Mouse (Mus musculus): Measurements from ENCODE around the gene Ccdc50. TPM values are rescaled to one million over a fixed set of nuclear protein-coding genes. Genes with fewer than 3 reads are reported as not detected.
A peak's percentile ranks its signal among the peaks of the same experiment; 100 is the strongest.

Ccdc50 gene
- 44.5 and 48.4 TPM in 2 replicates for polyA plus RNA-seq (2015; fragmentation: Nextera tagmentation; extraction: Ambion mirVana)

DNA sequence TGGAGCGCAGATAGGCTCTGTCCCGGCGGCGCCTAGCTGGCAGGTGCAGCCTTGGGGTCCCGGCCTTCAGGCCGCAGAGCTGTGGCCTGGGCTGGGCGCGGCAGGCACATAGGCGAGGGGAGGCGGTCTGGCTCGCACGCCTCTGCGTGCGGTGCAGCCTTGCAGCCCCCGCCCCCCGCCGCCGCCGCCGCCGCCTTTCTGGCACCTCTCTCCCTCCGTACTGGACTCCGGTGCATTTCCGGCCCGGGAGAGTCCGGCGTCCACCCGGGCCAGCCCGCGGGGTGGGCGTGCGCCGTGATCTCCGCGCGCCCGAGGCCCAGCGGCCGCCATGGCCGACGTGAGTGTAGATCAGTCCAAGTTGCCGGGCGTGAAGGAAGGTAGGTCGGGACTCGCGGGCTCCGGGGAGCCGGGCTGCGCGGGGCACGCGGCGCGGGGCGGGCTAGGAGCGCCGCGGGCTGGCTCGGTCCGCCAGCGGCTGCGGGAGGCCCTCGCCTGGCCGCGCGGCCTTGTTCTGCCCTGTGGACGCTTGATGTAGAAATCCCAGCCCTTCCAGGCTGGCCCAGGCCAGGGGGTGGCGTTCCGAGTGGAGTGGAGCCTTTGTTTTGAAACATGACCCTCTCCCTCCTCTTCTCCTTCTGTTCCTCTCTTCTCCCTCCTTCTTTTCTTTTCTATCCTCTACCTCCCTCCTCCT, at the start of gene Ccdc50:
Gene Ccdc50 (plus strand): TSS at position 109 of the 691 bp plus-strand sequence.
- Histone ChIP-seq H3K27ac (peak within 1 kb of the TSS; percentile 96), H3K4me2 (peak within 1 kb of the TSS; percentile 76), H3K9me3 (no peaks in the 10 kb centered on the region), H3K9ac (peak within 1 kb of the TSS; percentile 90), H3K27me3 (replicated peaks) (no peaks in the 10 kb centered on the region), H3K4me3 (peak within 1 kb of the TSS; percentile 81), H3K36me3 (replicated peaks) (no peaks in the 10 kb centered on the region), H3K4me1 (peaks cover 33% of the 10 kb centered on the region)
- WGBS = under 1% methylated on average over 68 of the region's 69 CpGs
- peak; percentile 97 for ATAC-seq (replicated peaks)

DNA sequence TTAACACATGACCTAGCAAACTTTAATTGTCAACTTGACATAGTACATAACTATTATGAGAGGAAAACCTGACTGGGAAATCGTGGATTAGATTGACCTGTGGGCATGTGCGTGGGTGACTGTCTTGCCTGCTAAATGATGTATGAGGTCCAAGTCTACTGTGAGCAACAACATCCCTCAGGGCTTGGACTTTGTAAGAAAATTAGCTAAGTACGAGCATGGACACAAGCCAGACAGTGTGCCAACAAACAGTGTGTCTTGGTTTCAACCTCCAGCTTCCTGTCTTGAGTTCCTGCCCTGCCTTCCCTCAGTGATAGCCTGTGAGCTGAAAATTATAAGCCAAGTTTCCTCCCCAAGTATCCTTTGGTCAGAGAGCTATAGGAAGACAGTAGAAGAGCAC, 41.1 kb upstream of the Ccdc50 start:
- Histone ChIP-seq H3K9me3 (no peaks in the 10 kb centered on the region), H3K4me2 (no peak overlapping the region), H3K9ac (no peak overlapping the region), H3K4me3 (no peak overlapping the region), H3K27me3 (replicated peaks) (no peaks in the 10 kb centered on the region), H3K36me3 (replicated peaks) (no peaks in the 10 kb centered on the region), H3K27ac (no peak overlapping the region), H3K4me1 (no peaks in the 10 kb centered on the region)
- 81% methylated on average over 3 of the region's 3 CpGs for WGBS
- ATAC-seq (replicated peaks) = no peak

DNA sequence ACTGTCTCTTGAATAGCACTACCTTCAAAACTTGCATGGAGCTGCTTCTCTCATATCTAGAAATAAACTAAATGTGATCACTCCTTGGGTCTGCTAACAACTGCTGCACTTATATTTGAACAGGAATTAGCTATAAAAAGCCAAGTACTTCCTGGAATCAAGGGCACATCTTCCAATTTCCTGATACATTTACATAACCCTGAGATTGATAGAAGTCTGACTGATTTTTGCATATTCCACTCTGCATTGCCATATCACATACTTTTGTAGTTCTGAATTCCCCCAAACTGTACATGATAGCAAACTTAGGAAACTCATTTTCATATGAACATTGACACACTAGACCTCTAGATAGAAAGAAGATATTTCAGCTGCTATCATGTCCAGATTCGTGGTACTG, 40.3 kb upstream of the Ccdc50 start:
- H3K9me3 ChIP-seq = no peaks in the 10 kb centered on the region
- H3K4me1 ChIP-seq = no peaks in the 10 kb centered on the region
- no peaks in the 10 kb centered on the region for H3K36me3 ChIP-seq (replicated peaks)
- H3K4me3 ChIP-seq = no peak overlapping the region
- ATAC-seq (replicated peaks) = no peak
- H3K27ac ChIP-seq = no peak overlapping the region
- WGBS = 70% methylated on average over 1 of the region's 1 CpGs
- no peak overlapping the region for H3K9ac ChIP-seq
- H3K4me2 ChIP-seq = no peak overlapping the region
- H3K27me3 ChIP-seq (replicated peaks) = no peaks in the 10 kb centered on the region

DNA sequence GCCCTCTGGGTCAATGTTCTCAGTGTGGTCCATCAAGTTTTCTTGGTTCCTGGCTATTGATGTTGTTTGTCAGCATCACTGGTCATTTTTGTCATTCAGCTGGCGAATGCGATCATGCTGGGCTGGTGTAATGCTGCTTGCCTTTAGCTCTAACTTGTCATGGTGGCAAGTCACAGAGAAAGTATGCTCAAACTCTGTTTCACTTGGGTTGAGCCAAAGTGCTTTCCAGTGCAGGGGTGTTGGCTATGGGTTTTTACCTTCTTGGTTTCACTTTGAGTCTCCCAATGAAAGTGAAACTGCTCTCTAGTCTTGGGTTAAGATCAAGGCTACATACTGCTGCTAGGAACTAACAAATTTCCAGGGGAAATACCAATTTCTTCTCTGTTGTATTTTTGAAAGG, 39.4 kb upstream of the Ccdc50 start:
- H3K27ac ChIP-seq = no peak overlapping the region
- no peaks in the 10 kb centered on the region for H3K9me3 ChIP-seq
- H3K4me2 ChIP-seq = no peak overlapping the region
- H3K36me3 ChIP-seq (replicated peaks) = no peaks in the 10 kb centered on the region
- 97% methylated on average over 2 of the region's 2 CpGs for WGBS
- H3K4me3 ChIP-seq = no peak overlapping the region
- no peaks in the 10 kb centered on the region for H3K27me3 ChIP-seq (replicated peaks)
- no peaks in the 10 kb centered on the region for H3K4me1 ChIP-seq
- H3K9ac ChIP-seq = no peak overlapping the region
- no peak for ATAC-seq (replicated peaks)

DNA sequence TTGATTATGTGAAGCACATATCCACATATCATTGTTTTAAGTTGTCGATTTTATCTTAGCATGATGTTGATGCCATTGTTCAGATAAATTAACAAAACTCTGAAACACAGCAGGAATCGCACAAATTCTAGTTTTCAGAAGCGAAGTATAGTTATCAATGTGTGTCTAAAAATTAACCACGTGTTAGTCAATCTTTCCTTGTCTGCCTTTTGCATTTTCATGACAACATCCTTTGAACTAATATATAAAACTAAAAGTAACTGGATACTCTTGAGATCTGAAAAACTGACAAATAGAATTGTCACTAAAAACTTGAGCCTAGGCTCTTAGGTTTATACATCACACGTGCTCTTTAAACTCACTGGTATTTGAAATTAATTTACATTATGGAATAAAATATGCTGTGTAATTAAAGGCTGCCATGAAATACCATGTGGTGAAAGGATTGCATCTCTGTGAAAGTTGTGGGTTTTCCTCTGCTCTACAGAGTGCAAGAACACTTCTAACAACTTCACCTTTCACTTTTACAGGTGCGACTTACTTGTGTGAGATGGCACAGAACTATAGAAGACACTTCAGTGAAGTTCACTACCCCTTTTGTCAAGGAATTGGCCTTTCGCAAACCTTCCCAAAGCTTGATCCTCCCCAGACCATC, 38.7 kb upstream of the Ccdc50 start:
- Histone ChIP-seq H3K4me2 (no peak overlapping the region), H3K27me3 (replicated peaks) (no peaks in the 10 kb centered on the region), H3K9ac (no peak overlapping the region), H3K27ac (no peak overlapping the region), H3K36me3 (replicated peaks) (no peaks in the 10 kb centered on the region), H3K4me1 (no peaks in the 10 kb centered on the region), H3K9me3 (no peaks in the 10 kb centered on the region), H3K4me3 (no peak overlapping the region)
- ATAC-seq (replicated peaks) = no peak
- 90% methylated on average over 7 of the region's 7 CpGs for WGBS

DNA sequence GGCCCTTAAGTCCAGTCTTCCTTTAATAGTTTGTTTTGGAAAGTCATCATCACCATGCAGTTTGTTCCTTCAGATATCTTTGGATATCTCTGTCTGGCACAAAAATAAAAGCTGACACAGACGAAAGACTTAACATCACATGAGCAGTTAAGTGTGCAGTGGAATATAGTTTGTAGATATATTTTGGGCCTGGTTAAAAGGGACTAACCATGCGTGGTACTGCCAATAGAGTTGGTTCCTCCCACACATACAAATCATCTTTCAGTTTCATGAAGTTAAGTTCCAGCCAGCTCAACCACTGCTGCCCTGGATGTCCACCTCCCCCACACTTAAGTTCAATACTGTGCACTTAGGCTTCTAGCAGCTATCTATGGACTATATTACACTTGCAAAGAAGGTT, 34.2 kb upstream of the Ccdc50 start:
- ATAC-seq (replicated peaks) = no peak
- no peaks in the 10 kb centered on the region for H3K36me3 ChIP-seq (replicated peaks)
- no peak overlapping the region for H3K9ac ChIP-seq
- no peaks in the 10 kb centered on the region for H3K4me1 ChIP-seq
- H3K27ac ChIP-seq = no peak overlapping the region
- H3K4me2 ChIP-seq = no peak overlapping the region
- no peaks in the 10 kb centered on the region for H3K27me3 ChIP-seq (replicated peaks)
- H3K9me3 ChIP-seq = no peaks in the 10 kb centered on the region
- WGBS = 73% methylated on average over 2 of the region's 2 CpGs
- H3K4me3 ChIP-seq = no peak overlapping the region

DNA sequence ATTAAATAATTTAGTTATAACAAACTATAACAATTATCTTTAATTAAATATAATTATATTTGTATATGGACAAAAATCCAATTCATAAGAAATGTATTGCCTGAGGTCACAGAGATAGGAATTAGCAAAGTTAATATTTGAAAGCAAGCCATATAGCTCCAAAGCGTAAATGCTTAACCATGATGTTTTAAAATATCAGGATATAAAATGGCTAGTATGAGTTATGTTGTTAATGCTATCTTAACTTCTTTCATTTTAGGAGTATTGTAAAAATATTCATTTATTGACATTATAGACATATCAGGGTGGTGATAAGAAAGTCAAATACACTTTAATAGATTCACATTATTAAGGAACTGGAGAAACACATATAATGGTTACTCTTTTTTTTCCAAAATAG, 28.6 kb upstream of the Ccdc50 start:
- Histone ChIP-seq H3K27ac (no peak overlapping the region), H3K9ac (no peak overlapping the region), H3K4me1 (no peaks in the 10 kb centered on the region), H3K9me3 (no peaks in the 10 kb centered on the region), H3K4me2 (no peak overlapping the region), H3K27me3 (replicated peaks) (no peaks in the 10 kb centered on the region), H3K36me3 (replicated peaks) (no peaks in the 10 kb centered on the region), H3K4me3 (no peak overlapping the region)
- WGBS = 96% methylated on average over 1 of the region's 1 CpGs
- ATAC-seq (replicated peaks) = no peak

DNA sequence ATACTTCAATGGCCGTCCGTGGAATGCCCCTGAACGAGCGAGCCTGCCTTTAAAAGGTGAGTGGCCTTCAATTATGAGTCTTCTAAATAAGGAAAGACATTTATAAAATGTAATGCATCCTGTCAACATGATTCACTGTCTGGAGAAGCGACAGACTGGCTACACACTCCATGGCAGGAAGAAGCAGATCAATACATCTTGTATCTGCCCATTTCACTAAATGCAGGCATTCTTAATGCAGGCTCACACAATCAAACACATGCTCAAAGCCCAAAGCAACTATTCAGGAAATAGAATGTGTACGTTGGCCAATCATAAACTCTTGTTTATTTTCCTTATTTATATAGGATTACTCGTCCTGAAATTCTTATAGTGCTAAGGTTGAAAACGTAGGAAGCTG, 18.5 kb upstream of the Ccdc50 start, which contains the start of gene Uts2b:
Gene Uts2b (minus strand): TSS at position 49 of the 400 bp plus-strand sequence.
- Histone ChIP-seq H3K9me3 (no peaks in the 10 kb centered on the region), H3K4me3 (no peak within 1 kb of the TSS), H3K4me2 (no peak within 1 kb of the TSS), H3K9ac (no peak within 1 kb of the TSS), H3K36me3 (replicated peaks) (no peaks in the 10 kb centered on the region), H3K27me3 (replicated peaks) (no peaks in the 10 kb centered on the region), H3K4me1 (no peaks in the 10 kb centered on the region), H3K27ac (no peak within 1 kb of the TSS)
- WGBS = 82% methylated on average over 8 of the region's 8 CpGs
- ATAC-seq (replicated peaks) = no peak

DNA sequence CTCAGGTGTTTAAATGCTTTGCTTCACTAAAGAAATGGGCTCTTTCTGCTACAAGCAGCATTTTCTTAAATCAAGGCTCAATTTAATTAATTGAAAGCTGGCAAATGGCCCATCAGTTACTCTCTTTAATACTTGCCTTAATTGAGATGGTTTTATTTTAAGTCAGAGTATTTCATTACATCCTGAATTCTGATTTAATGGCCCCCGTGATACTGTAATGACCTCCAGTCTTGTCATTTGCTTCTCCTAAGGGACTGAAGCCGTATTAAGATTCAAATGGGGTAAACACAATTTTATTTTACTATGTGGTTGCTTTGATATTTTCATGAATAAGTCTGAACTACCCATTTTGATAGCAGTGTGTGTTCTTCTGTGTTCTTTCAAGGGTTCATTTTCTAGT, 18.0 kb upstream of the Ccdc50 start:
- WGBS = 79% methylated on average over 2 of the region's 2 CpGs

DNA sequence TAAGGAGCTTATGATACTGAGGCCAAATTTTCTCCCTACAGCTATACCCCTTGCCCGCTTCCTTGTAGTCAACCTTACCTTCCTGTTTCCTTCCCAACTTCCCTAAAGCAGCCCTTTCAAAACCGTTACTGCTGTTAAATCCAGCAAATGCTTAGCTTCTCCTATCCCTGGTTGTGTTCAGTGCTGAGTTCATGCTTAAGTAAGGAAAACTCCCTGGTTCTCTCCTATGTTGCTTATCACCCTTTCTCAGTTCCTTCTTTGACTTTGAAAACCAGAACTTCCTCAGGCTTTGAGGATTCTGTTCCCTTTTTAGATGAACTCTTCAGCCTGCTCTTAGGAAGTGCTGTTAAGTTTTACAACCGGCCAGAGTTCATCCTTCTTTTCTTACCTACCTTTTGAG, 14.5 kb upstream of the Ccdc50 start:
- H3K9me3 ChIP-seq = no peaks in the 10 kb centered on the region
- no peak for ATAC-seq (replicated peaks)
- H3K4me1 ChIP-seq = no peaks in the 10 kb centered on the region
- no peaks in the 10 kb centered on the region for H3K36me3 ChIP-seq (replicated peaks)
- H3K27me3 ChIP-seq (replicated peaks) = no peaks in the 10 kb centered on the region
- WGBS = 81% methylated on average over 3 of the region's 3 CpGs
- no peak overlapping the region for H3K9ac ChIP-seq
- no peak overlapping the region for H3K4me3 ChIP-seq
- no peak overlapping the region for H3K4me2 ChIP-seq
- H3K27ac ChIP-seq = no peak overlapping the region

More for the DNA sequence above, 18.0 kb upstream of the Ccdc50 start:
- H3K9me3 ChIP-seq = no peaks in the 10 kb centered on the region
- no peaks in the 10 kb centered on the region for H3K27me3 ChIP-seq (replicated peaks)
- no peaks in the 10 kb centered on the region for H3K4me1 ChIP-seq
- H3K4me3 ChIP-seq = no peak overlapping the region
- no peak overlapping the region for H3K9ac ChIP-seq
- H3K4me2 ChIP-seq = no peak overlapping the region
- H3K36me3 ChIP-seq (replicated peaks) = no peaks in the 10 kb centered on the region
- no peak overlapping the region for H3K27ac ChIP-seq
- no peak for ATAC-seq (replicated peaks)

DNA sequence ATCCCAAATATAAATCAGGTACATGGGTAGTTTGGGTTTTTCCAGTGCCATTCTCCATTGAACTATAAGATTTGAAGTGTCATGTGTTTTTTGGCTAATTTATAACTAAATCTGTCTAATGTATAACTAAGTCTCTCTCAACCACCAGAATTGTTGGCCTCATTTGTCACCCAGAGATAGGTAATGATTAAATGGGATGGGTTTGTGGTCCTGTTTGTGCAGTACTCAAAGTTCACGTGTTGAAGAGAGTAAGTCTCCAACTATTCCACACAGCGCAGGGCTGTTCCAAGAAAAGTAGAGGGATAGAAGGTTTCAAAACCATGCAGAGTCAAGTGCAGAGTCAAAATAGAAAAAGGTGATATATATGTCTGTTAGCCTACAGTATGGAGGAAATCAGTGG, 13.4 kb upstream of the Ccdc50 start:
- no peaks in the 10 kb centered on the region for H3K36me3 ChIP-seq (replicated peaks)
- no peaks in the 10 kb centered on the region for H3K4me1 ChIP-seq
- WGBS = 89% methylated on average over 2 of the region's 2 CpGs
- no peak overlapping the region for H3K4me2 ChIP-seq
- no peak overlapping the region for H3K9ac ChIP-seq
- H3K27me3 ChIP-seq (replicated peaks) = no peaks in the 10 kb centered on the region
- no peak overlapping the region for H3K27ac ChIP-seq
- no peak overlapping the region for H3K4me3 ChIP-seq
- H3K9me3 ChIP-seq = no peaks in the 10 kb centered on the region
- no peak for ATAC-seq (replicated peaks)

DNA sequence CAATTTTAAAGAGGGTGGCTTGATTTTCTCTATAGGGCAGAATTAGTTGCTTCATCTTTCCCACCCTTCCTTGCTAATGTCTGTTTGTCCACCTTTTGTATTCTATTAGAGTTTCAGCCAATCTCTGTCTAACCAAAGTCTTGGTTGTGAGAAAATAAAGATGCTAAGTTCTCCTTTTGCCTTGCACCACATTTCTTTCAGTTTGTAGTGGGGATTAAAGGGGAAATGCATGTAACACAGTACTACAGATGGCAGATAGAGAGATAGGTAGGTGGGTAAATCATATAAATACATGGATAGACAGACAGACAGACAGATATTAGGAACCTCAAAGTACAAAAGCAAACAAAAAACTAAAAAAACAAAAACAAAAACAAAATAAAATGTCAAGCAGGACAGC, 12.1 kb upstream of the Ccdc50 start:
- no peak overlapping the region for H3K27ac ChIP-seq
- H3K4me2 ChIP-seq = no peak overlapping the region
- H3K36me3 ChIP-seq (replicated peaks) = no peaks in the 10 kb centered on the region
- no peaks in the 10 kb centered on the region for H3K4me1 ChIP-seq
- H3K9me3 ChIP-seq = no peaks in the 10 kb centered on the region
- H3K4me3 ChIP-seq = no peak overlapping the region
- H3K9ac ChIP-seq = no peak overlapping the region
- ATAC-seq (replicated peaks) = no peak
- no peaks in the 10 kb centered on the region for H3K27me3 ChIP-seq (replicated peaks)

DNA sequence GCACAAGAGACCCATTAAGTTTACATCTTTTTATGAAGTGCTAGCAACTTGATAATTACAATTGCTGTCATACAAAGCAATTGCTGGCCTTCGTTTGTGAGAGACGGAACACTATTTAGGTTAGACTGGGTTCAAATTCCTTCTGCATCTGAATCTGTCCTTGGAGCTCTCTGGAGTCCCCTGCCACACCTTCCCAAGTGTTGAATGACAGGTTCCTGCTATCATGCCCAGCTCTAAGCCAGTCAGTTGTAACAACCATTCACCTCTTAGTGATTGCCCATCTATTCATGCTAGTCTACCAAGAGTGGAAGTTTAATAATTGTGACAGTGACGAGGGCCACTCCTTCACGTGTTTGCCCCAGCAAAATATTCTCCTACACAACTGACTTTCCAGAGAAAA, 6.5 kb upstream of the Ccdc50 start:
- Histone ChIP-seq H3K4me3 (no peak overlapping the region), H3K36me3 (replicated peaks) (no peaks in the 10 kb centered on the region), H3K27ac (no peak overlapping the region), H3K4me2 (no peak overlapping the region), H3K4me1 (no peaks in the 10 kb centered on the region; the same call in 1 of the 2 replicates), H3K9ac (no peak overlapping the region), H3K9me3 (no peaks in the 10 kb centered on the region), H3K27me3 (replicated peaks) (no peaks in the 10 kb centered on the region)
- no peak for ATAC-seq (replicated peaks)
- 84% methylated on average over 4 of the region's 4 CpGs for WGBS

Measured in midbrain, embryonic 15.5 days (tissue).